Mouse (Mus musculus) intestine, postnatal 0 days (tissue): Measurements from ENCODE around the gene Mpdu1. TPM values are rescaled to one million over a fixed set of nuclear protein-coding genes. Genes with fewer than 3 reads are reported as not detected.

Source experiments
- ATAC-seq: fragments of 200-750 bp; cut with Nextera tagmentation; 2 replicates; pipeline ENCODE4 v1.8.0; 2017; ENCODE audit warnings: mild to moderate bottlenecking, moderate TSS enrichment, moderate library complexity
- H3K27ac ChIP-seq: fragments of 300-500 bp; sonication (generic); 2 replicates; pipeline ENCODE4 v1.5.1; 2014; ENCODE audit warnings: mild to moderate bottlenecking, low read depth, low read length, moderate library complexity
- H3K27me3 ChIP-seq: fragments of 300-500 bp; sonication (generic); replicated peaks from 2 replicates; pipeline ENCODE4 v1.6.1; 2014; ENCODE audit warnings: low read length, mixed read lengths; ENCODE audit not compliant: control insufficient read depth, insufficient read depth
- H3K36me3 ChIP-seq: fragments of 300-500 bp; sonication (generic); 2 replicates; pipeline ENCODE4 v1.6.1; 2014; ENCODE audit warnings: mild to moderate bottlenecking, moderate library complexity; ENCODE audit not compliant: control insufficient read depth, insufficient read depth
- H3K4me1 ChIP-seq: fragments of 300-500 bp; sonication (generic); replicated peaks from 2 replicates; pipeline ENCODE4 v1.6.1; 2014; ENCODE audit warnings: antibody characterized with exemption, low read length, mixed read lengths; ENCODE audit not compliant: control insufficient read depth, insufficient read depth
- H3K4me2 ChIP-seq: fragments of 300-500 bp; sonication (generic); replicated peaks from 2 replicates; pipeline ENCODE4 v1.6.1; 2014; ENCODE audit warnings: low read depth, mild to moderate bottlenecking, moderate library complexity
- H3K4me3 ChIP-seq: fragments of 300-500 bp; sonication (generic); 2 replicates; pipeline ENCODE4 v1.5.1; 2014; ENCODE audit warnings: low read depth, low read length
- H3K9ac ChIP-seq: fragments of 300-500 bp; sonication (generic); 2 replicates; pipeline ENCODE4 v1.6.1; 2014; ENCODE audit warnings: mild to moderate bottlenecking, low read depth, low read length
- H3K9me3 ChIP-seq: fragments of 300-500 bp; sonication (generic); 2 replicates; pipeline ENCODE4 v1.6.1; 2016; ENCODE audit warnings: mixed run types; ENCODE audit not compliant: control insufficient read depth
- CTCF ChIP-seq: sonication (generic); IDR thresholded peaks from 2 replicates; pipeline ENCODE4 v1.5.1; 2016; ENCODE audit warnings: low read depth, mild to moderate bottlenecking, control low read depth, antibody characterized with exemption, moderate library complexity
- WGBS: fragments of 180-500 bp; shearing (Covaris S2); extraction: QIAGEN DNeasy Blood & Tissue Kit; methylation state at CpG from one replicate; pipeline ENCODE4 v1.1.7; 2014; 5-methylcytosine and 5-hydroxymethylcytosine counted together
- microRNA counts: library from miRNA; unstranded; fragments of <30 nt; microRNA quantifications from one replicate; lab custom pipeline; 2016
- microRNA-seq: library from miRNA; unstranded; fragments of <30 nt; microRNA quantifications from one replicate; pipeline ENCODE4, GENCODE M21; 2016
- polyA plus RNA-seq: library from polyadenylated mRNA; unstranded; fragments of >200 nt; fragmentation: Nextera tagmentation; extraction: Ambion mirVana; gene quantifications from 2 replicates; pipeline ENCODE4 v1.2.1, GENCODE M21; 2015

Mpdu1 gene
- polyA plus RNA-seq, 1 experiment from 2014 or later: 96.6 TPM

DNA sequence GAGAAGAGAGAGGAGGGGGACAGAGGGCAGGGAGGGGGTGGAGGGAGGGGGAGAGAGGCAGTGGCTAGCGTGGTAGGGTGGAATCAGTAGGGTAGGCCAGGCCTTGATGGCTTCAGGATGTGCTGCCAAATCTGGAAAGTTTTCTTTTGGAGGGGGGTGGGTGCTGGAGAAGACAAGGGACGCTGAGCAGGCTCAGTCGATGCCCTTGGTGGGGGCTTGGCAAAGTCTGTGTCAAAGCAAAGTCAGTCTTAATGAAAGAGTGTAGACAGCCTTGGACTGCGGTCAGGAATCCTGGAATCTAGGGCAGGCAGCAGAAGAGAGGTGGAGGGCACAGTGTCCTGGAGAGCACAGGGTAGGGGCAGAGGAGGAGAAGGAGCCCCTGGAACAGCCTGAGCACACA is 51.5 kb downstream of the Mpdu1 start:
- no peak overlapping the region for H3K4me3 ChIP-seq
- H3K27ac ChIP-seq: no peak overlapping the region
- H3K4me2 ChIP-seq: no peak overlapping the region
- H3K27me3 ChIP-seq: no peaks in the 10 kb centered on the region
- no peaks in the 10 kb centered on the region for H3K36me3 ChIP-seq
- WGBS: 57% methylated on average over 4 of the region's 4 CpGs
- H3K9me3 ChIP-seq: no peaks in the 10 kb centered on the region
- TF ChIP-seq CTCF: no peak
- no peak overlapping the region for H3K9ac ChIP-seq
- H3K4me1 ChIP-seq: 0 out of 2 replicates have a peak, but pooled peaks cover 7% of the 10 kb centered on the region
- ATAC-seq: no peak

DNA sequence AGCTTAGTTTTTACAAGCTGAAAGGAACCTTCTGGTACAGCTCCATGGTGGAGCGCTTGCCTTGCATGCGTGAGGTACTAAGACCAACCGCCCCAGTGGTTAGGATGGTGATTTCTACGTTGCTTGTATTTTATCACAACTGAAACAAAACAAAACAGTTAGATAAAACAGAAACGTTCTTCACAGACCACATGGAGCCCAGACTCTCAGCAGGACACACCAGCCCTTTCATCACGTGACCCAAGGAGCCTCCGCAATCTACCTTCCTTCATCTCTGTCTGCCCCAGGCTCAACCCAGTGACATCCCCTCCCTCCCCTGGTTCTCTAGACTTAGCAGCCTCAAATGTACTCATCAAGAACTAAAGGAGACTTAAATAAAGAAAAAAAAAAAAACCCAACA is 53.0 kb downstream of the Mpdu1 start:
- H3K9ac ChIP-seq: no peak overlapping the region
- no peak for TF ChIP-seq CTCF
- WGBS: 59% methylated on average over 7 of the region's 7 CpGs
- peaks cover 13% of the 10 kb centered on the region; the same call in 1 of the 2 replicates for H3K27me3 ChIP-seq
- no peaks in the 10 kb centered on the region for H3K9me3 ChIP-seq
- H3K4me2 ChIP-seq: no peak overlapping the region
- H3K27ac ChIP-seq: no peak overlapping the region
- H3K4me1 ChIP-seq: 0 out of 2 replicates have a peak, but pooled peaks cover 13% of the 10 kb centered on the region
- H3K36me3 ChIP-seq: no peaks in the 10 kb centered on the region
- ATAC-seq: no peak
- H3K4me3 ChIP-seq: no peak overlapping the region

DNA sequence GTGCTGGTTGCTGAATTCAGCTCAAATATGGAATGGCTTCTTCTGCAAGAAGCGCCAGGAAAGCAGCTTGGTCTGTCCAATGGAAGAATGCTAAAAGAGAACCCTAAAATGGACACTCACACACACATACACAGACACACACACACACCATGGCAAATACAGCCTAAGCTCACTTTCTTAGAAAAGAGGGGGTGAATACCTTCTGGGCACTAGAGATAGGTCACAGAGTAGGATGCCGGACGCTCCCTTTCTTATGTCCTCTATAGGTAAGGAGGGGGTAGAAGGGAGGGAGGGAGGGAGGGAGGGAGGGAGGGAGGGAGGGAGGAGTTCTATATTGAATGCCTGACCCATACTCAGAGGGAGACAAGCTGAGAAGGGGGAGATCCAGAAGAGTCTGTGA is 53.9 kb downstream of the Mpdu1 start:
- Histone ChIP-seq H3K27ac (no peak overlapping the region), H3K4me1 (0 out of 2 replicates have a peak, but pooled peaks cover 11% of the 10 kb centered on the region), H3K9ac (no peak overlapping the region), H3K27me3 (peaks cover 18% of the 10 kb centered on the region), H3K9me3 (no peaks in the 10 kb centered on the region), H3K36me3 (no peaks in the 10 kb centered on the region), H3K4me3 (no peak overlapping the region), H3K4me2 (no peak overlapping the region)
- no peak for ATAC-seq
- WGBS: 90% methylated on average over 3 of the region's 3 CpGs
- TF ChIP-seq CTCF: no peak

DNA sequence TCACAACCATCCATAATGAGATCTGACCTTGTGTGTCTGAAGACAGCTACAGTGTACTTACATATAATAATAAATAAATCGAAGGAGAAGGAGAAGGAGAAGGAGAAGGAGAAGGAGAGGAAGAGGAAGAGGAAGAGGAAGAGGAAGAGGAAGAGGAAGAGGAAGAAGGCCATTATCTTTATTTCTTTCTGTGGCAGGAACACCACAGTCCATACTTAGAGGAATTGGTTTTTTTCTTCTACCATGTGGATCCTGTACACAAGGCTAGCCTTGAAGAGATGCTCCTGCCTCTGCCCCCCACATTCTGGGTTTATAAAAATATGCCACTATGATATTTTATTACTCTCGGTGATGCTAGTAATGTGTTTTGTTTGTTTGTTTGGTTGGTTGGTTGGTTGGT is 55.6 kb downstream of the Mpdu1 start:
- H3K36me3 ChIP-seq: no peaks in the 10 kb centered on the region
- no peak for TF ChIP-seq CTCF
- H3K4me2 ChIP-seq: no peak overlapping the region
- H3K4me1 ChIP-seq: 0 out of 2 replicates have a peak, but pooled peaks cover 11% of the 10 kb centered on the region
- H3K4me3 ChIP-seq: no peak overlapping the region
- H3K9me3 ChIP-seq: no peaks in the 10 kb centered on the region
- no peak overlapping the region for H3K9ac ChIP-seq
- 77% methylated on average over 2 of the region's 2 CpGs for whole genome bisulfite sequencing
- ATAC-seq: no peak
- no peak overlapping the region for H3K27ac ChIP-seq
- H3K27me3 ChIP-seq: peaks cover 21% of the 10 kb centered on the region

MicroRNAs within 50 kb of the gene (microRNA counts, 519-probe panel; counts per million panel counts)
- microRNA mmu-miR-1934 (lab: Ali Mortazavi, UCI): not detected
- microRNA mmu-miR-467f (lab: Ali Mortazavi, UCI): 2,778 counts per million, percentile 27 among the panel's probes with 10 or more counts

Small RNA genes lying within 50 kb of the gene (microRNA-seq; reads per million reads assigned to microRNA genes)
- 4.3 reads per million, percentile 10 among the genes with 10 or more reads in this experiment for gene Mir1934
- gene Mir467f: not detected

Other genes with a start within 250 kb of the Mpdu1 start
- 18.2 and 23.6 TPM in 2 replicates for gene Kdm6b, start 249.0 kb downstream of the Mpdu1 start, polyA plus RNA-seq
- gene Dnah2, start 113.5 kb downstream of the Mpdu1 start, polyA plus RNA-seq: 8.0 and 8.7 TPM in 2 replicates
- gene Efnb3, start 102.4 kb downstream of the Mpdu1 start, polyA plus RNA-seq: 4.4 and 4.6 TPM in 2 replicates
- gene Wrap53, start 82.4 kb downstream of the Mpdu1 start, polyA plus RNA-seq: 14.3 and 14.7 TPM in 2 replicates
- 48.0 and 49.6 TPM in 2 replicates for gene Trp53, start 82.3 kb downstream of the Mpdu1 start, polyA plus RNA-seq
- 5.9 and 7.5 TPM in 2 replicates for gene Atp1b2, start 56.7 kb downstream of the Mpdu1 start, polyA plus RNA-seq
- 0.24 TPM in 1 of 2 replicates, not detected in the other for gene Shbg, start 44.7 kb downstream of the Mpdu1 start, polyA plus RNA-seq
- 34.1 and 40.3 TPM in 2 replicates for gene Sat2, start 40.6 kb downstream of the Mpdu1 start, polyA plus RNA-seq
- gene Fxr2, start 29.7 kb downstream of the Mpdu1 start, polyA plus RNA-seq: 9.8 and 10.8 TPM in 2 replicates
- not detected in 2 replicates for gene Sox15, start 7.3 kb downstream of the Mpdu1 start, polyA plus RNA-seq
- 20.9 and 21.0 TPM in 2 replicates for gene Cd68, start 3.5 kb upstream of the Mpdu1 start, polyA plus RNA-seq
- gene Eif4a1, start 9.8 kb upstream of the Mpdu1 start, polyA plus RNA-seq: 279 and 291 TPM in 2 replicates
- gene Senp3, start 19.4 kb upstream of the Mpdu1 start, polyA plus RNA-seq: 26.7 and 27.6 TPM in 2 replicates
- gene Tnfsf13, start 23.1 kb upstream of the Mpdu1 start, polyA plus RNA-seq: 1.6 and 1.8 TPM in 2 replicates
- gene Tnfsf12, start 33.2 kb upstream of the Mpdu1 start, polyA plus RNA-seq: 6.6 and 7.2 TPM in 2 replicates
- gene Tnfsfm13, start 33.5 kb upstream of the Mpdu1 start, polyA plus RNA-seq: 4.1 and 4.8 TPM in 2 replicates
- 13.3 and 14.0 TPM in 2 replicates for gene Polr2a, start 96.0 kb upstream of the Mpdu1 start, polyA plus RNA-seq
- 0.09 and 0.12 TPM in 2 replicates for gene Slc35g3, start 99.3 kb upstream of the Mpdu1 start, polyA plus RNA-seq
- 2.1 and 2.4 TPM in 2 replicates for gene Zbtb4, start 103.3 kb upstream of the Mpdu1 start, polyA plus RNA-seq
- 2.4 and 2.8 TPM in 2 replicates for gene Chrnb1, start 133.3 kb upstream of the Mpdu1 start, polyA plus RNA-seq
- gene Fgf11, start 139.2 kb upstream of the Mpdu1 start, polyA plus RNA-seq: 0.18 and 0.38 TPM in 2 replicates
- gene Tmem102, start 143.0 kb upstream of the Mpdu1 start, polyA plus RNA-seq: 58.0 and 59.4 TPM in 2 replicates
- gene Gm39566, start 152.7 kb upstream of the Mpdu1 start, polyA plus RNA-seq: not detected in 2 replicates
- 0.07 TPM in 1 of 2 replicates, not detected in the other for gene Spem2, start 155.8 kb upstream of the Mpdu1 start, polyA plus RNA-seq
- not detected in 2 replicates for gene Spem1, start 159.5 kb upstream of the Mpdu1 start, polyA plus RNA-seq
- gene Nlgn2, start 175.1 kb upstream of the Mpdu1 start, polyA plus RNA-seq: 1.8 and 2.2 TPM in 2 replicates
- 584 and 590 TPM in 2 replicates for gene Tmem256, start 175.9 kb upstream of the Mpdu1 start, polyA plus RNA-seq
- 42.0 and 44.8 TPM in 2 replicates for gene Plscr3, start 183.7 kb upstream of the Mpdu1 start, polyA plus RNA-seq
- gene Tnk1, start 196.1 kb upstream of the Mpdu1 start, polyA plus RNA-seq: 11.7 and 12.8 TPM in 2 replicates
- gene Tmem95, start 215.4 kb upstream of the Mpdu1 start, polyA plus RNA-seq: not detected in 2 replicates
- 4.0 and 4.1 TPM in 2 replicates for gene Kctd11, start 218.8 kb upstream of the Mpdu1 start, polyA plus RNA-seq
- gene Acap1, start 232.9 kb upstream of the Mpdu1 start, polyA plus RNA-seq: 1.1 TPM in 2 replicates
- 3.5 and 3.8 TPM in 2 replicates for gene 2810408A11Rik, start 238.3 kb upstream of the Mpdu1 start, polyA plus RNA-seq
- 9.7 and 10.3 TPM in 2 replicates for gene Neurl4, start 238.4 kb upstream of the Mpdu1 start, polyA plus RNA-seq